14 mouse cellular contexts compared by ENCODE assay signal in the genomic region with DNA sequence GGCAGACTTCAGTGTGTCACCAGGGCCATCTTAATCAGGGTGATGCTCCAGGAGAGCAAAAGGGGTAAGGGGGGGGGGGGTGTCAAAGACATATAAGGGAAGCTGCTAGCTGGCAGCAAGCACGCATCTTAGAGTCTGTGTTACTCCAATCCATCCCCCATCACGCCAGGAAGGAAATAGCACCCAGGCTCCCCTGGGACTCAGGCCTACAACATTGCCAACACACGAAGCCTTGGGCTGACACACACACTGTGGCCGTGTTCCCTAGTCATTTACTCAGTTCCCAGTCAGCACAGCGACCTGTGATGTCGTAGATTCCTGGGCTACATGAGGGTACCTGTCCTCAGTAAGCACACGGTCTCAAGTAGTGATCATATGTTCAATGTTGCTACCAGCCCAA.
"Had no signal": no experiment of that assay in that cellular context is flagged by ENCODE, and none has a peak within 500 bp of the region (broad histone marks: within the 10 kb centered on the region; RNA-seq: fewer than 3 reads in every experiment).

No protein-coding gene starts in this region.

- H3K27ac ChIP-seq: layer of hippocampus, adult 2 months; limb, embryonic 13.5 days; liver, embryonic 15.5 days; lung, embryonic 15.5 days; neural tube, embryonic 12.5 days; stomach, embryonic 15.5 days had no signal

- H3K9me3 ChIP-seq: limb, embryonic 13.5 days; liver, embryonic 15.5 days; lung, embryonic 15.5 days; neural tube, embryonic 12.5 days; stomach, embryonic 15.5 days had no signal

- DNase-seq: kidney, adult 18-20 months; kidney, postnatal 10 days; kidney, postnatal 4 days; midbrain, embryonic 14.5 days; retina, postnatal 1 day; right cerebral cortex, postnatal 4 days; thymus, postnatal 4 days had no signal

- H3K27me3 ChIP-seq: limb, embryonic 13.5 days; liver, embryonic 15.5 days; lung, embryonic 15.5 days; neural tube, embryonic 12.5 days; stomach, embryonic 15.5 days had no signal

- H3K9ac ChIP-seq: limb, embryonic 13.5 days; liver, embryonic 15.5 days; lung, embryonic 15.5 days; neural tube, embryonic 12.5 days; stomach, embryonic 15.5 days had no signal

- H3K36me3 ChIP-seq: limb, embryonic 13.5 days; liver, embryonic 15.5 days; lung, embryonic 15.5 days; neural tube, embryonic 12.5 days; stomach, embryonic 15.5 days had no signal

- H3K4me3 ChIP-seq: layer of hippocampus, adult 2 months; limb, embryonic 13.5 days; liver, embryonic 15.5 days; lung, embryonic 15.5 days; neural tube, embryonic 12.5 days; stomach, embryonic 15.5 days had no signal

- H3K4me2 ChIP-seq: liver, embryonic 11.5 days; liver, embryonic 15.5 days; lung, embryonic 15.5 days; neural tube, embryonic 12.5 days; stomach, embryonic 15.5 days had no signal
